In genomic region chr10:42064446-42064845, GRCm38 (mm10) we compare ENCODE assay signal across 26 mouse cellular contexts. TPM values are rescaled to one million over a fixed set of nuclear protein-coding genes. Genes with fewer than 3 reads are reported as not detected.
DNase-seq lines count a peak whose midpoint lies in the region; ATAC-seq lines count a peak whose summit lies in the region.
"Had no signal": no experiment of that assay in that cellular context is flagged by ENCODE, and none has a peak within 500 bp of the region (broad histone marks: within the 10 kb centered on the region; RNA-seq: fewer than 3 reads in every experiment).

No protein-coding gene starts in this region.

- no peak overlapping the region for H3K9ac ChIP-seq in liver, embryonic 13.5 days
- no peak overlapping the region for H3K9ac ChIP-seq in liver, embryonic 11.5 days (ENCODE audit: low read depth, low read length)
- H3K9ac ChIP-seq in intestine, embryonic 16.5 days (ENCODE audit: low read depth, low read length) = no peak overlapping the region
- no peak overlapping the region for H3K9ac ChIP-seq in forebrain, embryonic 13.5 days
- H3K9ac ChIP-seq: embryonic facial prominence, embryonic 12.5 days; forebrain, embryonic 15.5 days; heart, embryonic 12.5 days; hindbrain, embryonic 14.5 days; lung, embryonic 15.5 days; midbrain, embryonic 15.5 days had no signal

- no peak overlapping the region for H3K4me3 ChIP-seq in liver, embryonic 13.5 days (replicated peaks)
- no peak overlapping the region for H3K4me3 ChIP-seq in liver, embryonic 11.5 days (ENCODE audit: low read depth, low read length)
- no peak overlapping the region for H3K4me3 ChIP-seq in intestine, embryonic 16.5 days (ENCODE audit: low read length)
- no peak overlapping the region for H3K4me3 ChIP-seq in forebrain, embryonic 13.5 days
- H3K4me3 ChIP-seq: embryonic facial prominence, embryonic 12.5 days; forebrain, embryonic 15.5 days; heart, adult 2 months; heart, embryonic 12.5 days; lung, embryonic 15.5 days; midbrain, embryonic 10.5 days; midbrain, embryonic 15.5 days had no signal

- H3K4me2 ChIP-seq in liver, embryonic 13.5 days = no peak overlapping the region
- no peak overlapping the region for H3K4me2 ChIP-seq in liver, embryonic 11.5 days
- H3K4me2 ChIP-seq in intestine, embryonic 16.5 days (ENCODE audit: low read depth, low read length) = no peak overlapping the region
- H3K4me2 ChIP-seq in forebrain, embryonic 13.5 days = no peak overlapping the region
- H3K4me2 ChIP-seq: embryonic facial prominence, embryonic 12.5 days; forebrain, embryonic 15.5 days; heart, embryonic 12.5 days; hindbrain, embryonic 14.5 days; lung, embryonic 15.5 days; midbrain, embryonic 15.5 days had no signal

- H3K4me1 ChIP-seq in liver, embryonic 13.5 days (replicated peaks) = peaks cover 29% of the 10 kb centered on the region
- 0 out of 2 replicates have a peak, but pooled peaks cover 3% of the 10 kb centered on the region for H3K4me1 ChIP-seq in liver, embryonic 11.5 days (replicated peaks; ENCODE audit: control insufficient read depth, insufficient read depth, low read length)
- no peaks in the 10 kb centered on the region for H3K4me1 ChIP-seq in intestine, embryonic 16.5 days (ENCODE audit: control insufficient read depth, insufficient read depth, low read length)
- H3K4me1 ChIP-seq in forebrain, embryonic 13.5 days = no peaks in the 10 kb centered on the region
- H3K4me1 ChIP-seq: embryonic facial prominence, embryonic 12.5 days; forebrain, embryonic 15.5 days; heart, embryonic 12.5 days; lung, embryonic 15.5 days; midbrain, embryonic 15.5 days had no signal

- H3K9me3 ChIP-seq in liver, embryonic 13.5 days (replicated peaks) = no peaks in the 10 kb centered on the region
- H3K9me3 ChIP-seq in liver, embryonic 11.5 days (ENCODE audit: control insufficient read depth, low read length) = no peaks in the 10 kb centered on the region
- H3K9me3 ChIP-seq in intestine, embryonic 16.5 days (ENCODE audit: control insufficient read depth, low read length) = no peaks in the 10 kb centered on the region
- H3K9me3 ChIP-seq in forebrain, embryonic 13.5 days (replicated peaks) = no peaks in the 10 kb centered on the region
- H3K9me3 ChIP-seq: embryonic facial prominence, embryonic 12.5 days; forebrain, embryonic 15.5 days; heart, embryonic 12.5 days; lung, embryonic 15.5 days; midbrain, embryonic 10.5 days; midbrain, embryonic 15.5 days had no signal

- H3K27ac ChIP-seq in liver, embryonic 13.5 days = no peak overlapping the region
- H3K27ac ChIP-seq in liver, embryonic 11.5 days (ENCODE audit: low read depth, low read length) = no peak overlapping the region
- no peak overlapping the region for H3K27ac ChIP-seq in intestine, embryonic 16.5 days (ENCODE audit: low read length)
- H3K27ac ChIP-seq in forebrain, embryonic 13.5 days = no peak overlapping the region
- H3K27ac ChIP-seq: embryonic facial prominence, embryonic 12.5 days; forebrain, embryonic 15.5 days; heart, adult 2 months; hindbrain, embryonic 14.5 days; kidney, postnatal 0 days; lung, embryonic 15.5 days; midbrain, embryonic 10.5 days; midbrain, embryonic 15.5 days had no signal

- no peaks in the 10 kb centered on the region for H3K36me3 ChIP-seq in liver, embryonic 13.5 days
- no peaks in the 10 kb centered on the region for H3K36me3 ChIP-seq in liver, embryonic 11.5 days (ENCODE audit: control insufficient read depth, insufficient read depth, low read length)
- no peaks in the 10 kb centered on the region for H3K36me3 ChIP-seq in intestine, embryonic 16.5 days (ENCODE audit: control insufficient read depth, insufficient read depth, low read length)
- H3K36me3 ChIP-seq in forebrain, embryonic 13.5 days (ENCODE audit: poor library complexity, severe bottlenecking) = no peaks in the 10 kb centered on the region
- H3K36me3 ChIP-seq: embryonic facial prominence, embryonic 12.5 days; forebrain, embryonic 15.5 days; heart, embryonic 12.5 days; lung, embryonic 15.5 days; midbrain, embryonic 10.5 days; midbrain, embryonic 15.5 days had no signal

- no peak for DNase-seq in liver, embryonic 13.5 days
- DNase-seq in liver, embryonic 11.5 days (ENCODE audit: low spot score) = no peak
- DNase-seq in cerebellum, postnatal 10 days = peak; percentile 44 to 60
- no peak for DNase-seq in left cerebral cortex, adult 8-10 months (ENCODE audit: low spot score in 2 of 2)
- DNase-seq: adrenal gland, postnatal 10 days; B cell, adult 2 months; embryo, embryonic 11 days; gastrocnemius, postnatal 36 days; heart, adult 2 months; kidney, adult 8-10 months; kidney, postnatal 4 days; liver; right cerebral cortex, adult 18-20 months; right cerebral cortex, postnatal 4 days; thymus, postnatal 4 days had no signal

- no peaks in the 10 kb centered on the region for H3K27me3 ChIP-seq in liver, embryonic 13.5 days
- H3K27me3 ChIP-seq in liver, embryonic 11.5 days (replicated peaks; ENCODE audit: control insufficient read depth, insufficient read depth, low read length) = no peaks in the 10 kb centered on the region
- H3K27me3 ChIP-seq in intestine, embryonic 16.5 days (replicated peaks; ENCODE audit: control insufficient read depth, insufficient read depth, low read length) = no peaks in the 10 kb centered on the region
- H3K27me3 ChIP-seq in forebrain, embryonic 13.5 days = no peaks in the 10 kb centered on the region
- H3K27me3 ChIP-seq: embryonic facial prominence, embryonic 12.5 days; forebrain, embryonic 15.5 days; lung, embryonic 15.5 days; midbrain, embryonic 15.5 days had no signal

- WGBS in liver, embryonic 13.5 days (ENCODE audit: insufficient replicate concordance) = 66% methylated on average over 5 of the region's 5 CpGs
- WGBS in liver, embryonic 11.5 days = 63% methylated on average over 5 of the region's 5 CpGs
- WGBS in intestine, embryonic 16.5 days = 43% methylated on average over 5 of the region's 5 CpGs
- 54% methylated on average over 5 of the region's 5 CpGs for WGBS in forebrain, embryonic 13.5 days

- peak; percentile 47; the same call in 1 of the 2 replicates for ATAC-seq in liver, embryonic 13.5 days (ENCODE audit: low read depth)
- no peak for ATAC-seq in liver, embryonic 11.5 days (replicated peaks; ENCODE audit: low FRiP score)
- ATAC-seq in intestine, embryonic 16.5 days = peak; percentile 68
- no peak for ATAC-seq in forebrain, embryonic 13.5 days
- ATAC-seq: forebrain, embryonic 15.5 days; midbrain, embryonic 15.5 days had no signal

RNA-seq across cellular contexts. Expression of gene Armc2, which starts 46.2 kb away (rescaled TPM):
- 0.23 and 0.25 TPM in 2 replicates for polyA plus RNA-seq in liver, embryonic 13.5 days (2015; fragmentation: Nextera tagmentation; extraction: Ambion mirVana)
- 0.39 and 1.0 TPM in 2 replicates for polyA plus RNA-seq in liver, embryonic 11.5 days (2014; fragmentation: Nextera tagmentation; extraction: Ambion mirVana)
- polyA plus RNA-seq in intestine, embryonic 16.5 days (2015; fragmentation: Nextera tagmentation; extraction: Ambion mirVana) = 0.73 and 1.8 TPM in 2 replicates
- polyA plus RNA-seq in forebrain, embryonic 13.5 days (2015; fragmentation: Nextera tagmentation; extraction: Ambion mirVana) = 7.3 and 7.4 TPM in 2 replicates
- 10 to 100 TPM; 10.5 to 15.0 (median 12.5) TPM for total RNA-seq in left cerebral cortex, adult 8-10 months (2022)
- total RNA-seq: neutrophil, adult 5-6 weeks had no signal

Comparison
In these comparisons a context has a peak if more than half of its experiments do, and no peak if none do; other contexts are left out.
1. ATAC-seq: peak in liver, embryonic 13.5 days (single experiment) and intestine, embryonic 16.5 days (single experiment); none in liver, embryonic 11.5 days (single experiment) and forebrain, embryonic 13.5 days (single experiment).
2. DNase-seq: peak in cerebellum, postnatal 10 days (2 of 2); none in liver, embryonic 13.5 days (single experiment), liver, embryonic 11.5 days (single experiment) and left cerebral cortex, adult 8-10 months (0 of 2).